Mouse (Mus musculus) testis, adult 2 months (tissue): Measurements from ENCODE around the gene Mis18a.

ENCODE experiments used
- CTCF ChIP-seq: fragments of 200-500 bp; IDR thresholded peaks from 2 replicates; pipeline ENCODE4 v1.5.1; 2012; ENCODE audit warnings: low read depth, mild to moderate bottlenecking, inconsistent platforms, low read length, moderate library complexity; ENCODE audit not compliant: control insufficient read depth, insufficient read depth, insufficient replicate concordance
- POLR2A ChIP-seq: fragments of 200-500 bp; IDR thresholded peaks from 2 replicates; pipeline ENCODE4 v1.6.1; 2012; ENCODE audit warnings: low read depth, mild to moderate bottlenecking, inconsistent platforms, low read length, moderate library complexity; ENCODE audit not compliant: control insufficient read depth

- no peak for TF ChIP-seq CTCF
- no peak for TF ChIP-seq POLR2A
Observed at GRCm38 (mm10) chr16:90753386-90753941, 26.3 kb upstream of the Mis18a start.
